ENCODE assay signal across 21 mouse cellular contexts in the genomic region with DNA sequence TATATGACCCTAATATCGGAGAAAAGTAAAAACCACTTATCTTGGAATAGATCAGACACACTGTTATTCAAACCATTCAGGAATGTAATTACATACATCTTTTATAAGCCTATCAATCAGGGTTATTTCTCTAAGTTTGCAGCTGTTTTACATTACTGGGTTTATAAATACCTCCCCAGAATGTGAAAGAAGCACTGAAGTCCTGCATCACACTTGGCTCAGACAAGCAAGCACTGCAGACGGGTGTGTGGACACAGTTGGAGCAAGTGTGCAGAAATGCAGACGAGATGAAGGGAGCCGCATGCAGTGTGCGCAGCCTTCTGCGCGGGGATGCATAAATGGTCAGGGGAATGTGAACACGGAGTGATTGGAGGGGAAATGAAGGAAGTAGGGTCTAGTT.
"Had no signal": no experiment of that assay in that cellular context is flagged by ENCODE, and none has a peak within 500 bp of the region (broad histone marks: within the 10 kb centered on the region; RNA-seq: fewer than 3 reads in every experiment).

No protein-coding gene starts in this region.

- H3K4me2 ChIP-seq: limb, embryonic 15.5 days; liver, embryonic 11.5 days; lung, embryonic 15.5 days; midbrain, embryonic 11.5 days; neural tube, embryonic 12.5 days; neural tube, embryonic 15.5 days; stomach, embryonic 15.5 days had no signal

- H3K4me1 ChIP-seq: limb, embryonic 15.5 days; lung, embryonic 15.5 days; neural tube, embryonic 15.5 days; stomach, embryonic 15.5 days had no signal

- H3K9me3 ChIP-seq: limb, embryonic 15.5 days; lung, embryonic 15.5 days; megakaryocyte, embryonic 14.5 days; neural tube, embryonic 12.5 days; neural tube, embryonic 15.5 days; stomach, embryonic 15.5 days had no signal

- H3K4me3 ChIP-seq: limb, embryonic 15.5 days; lung, embryonic 15.5 days; megakaryocyte, embryonic 14.5 days; neural tube, embryonic 12.5 days; neural tube, embryonic 15.5 days; stomach, embryonic 15.5 days had no signal

- DNase-seq: kidney, adult 11 months; kidney, adult 8-10 months; kidney, postnatal 25 days; left cerebral cortex, postnatal 4 days; lung, adult 18-20 months; lung, postnatal 10 days; lung, postnatal 36 days; midbrain, embryonic 14.5 days; right cerebral cortex, adult 18-20 months; right cerebral cortex, postnatal 25 days; spleen, adult 18-20 months; thymus, postnatal 25 days had no signal

- H3K27ac ChIP-seq: limb, embryonic 15.5 days; liver, embryonic 14.5 days; lung, embryonic 15.5 days; neural tube, embryonic 12.5 days; neural tube, embryonic 15.5 days; stomach, embryonic 15.5 days had no signal

- H3K9ac ChIP-seq: limb, embryonic 15.5 days; liver, embryonic 14.5 days; lung, embryonic 15.5 days; neural tube, embryonic 12.5 days; neural tube, embryonic 15.5 days; stomach, embryonic 15.5 days had no signal

- H3K27me3 ChIP-seq: limb, embryonic 15.5 days; lung, embryonic 15.5 days; megakaryocyte, embryonic 14.5 days; neural tube, embryonic 12.5 days; neural tube, embryonic 15.5 days; stomach, embryonic 15.5 days had no signal

- H3K36me3 ChIP-seq: neural tube, embryonic 12.5 days; stomach, embryonic 15.5 days had no signal
